Mouse (Mus musculus): Measurements from ENCODE around the gene Plcg1. TPM values are rescaled to one million over a fixed set of nuclear protein-coding genes. Genes with fewer than 3 reads are reported as not detected.
A peak's percentile ranks its signal among the peaks of the same experiment; 100 is the strongest.

Gene Plcg1
- polyA plus RNA-seq, 1 experiment from 2014 or later: 10.9 TPM

GRCm38 (mm10) chr2:160789741-160790140 is 58.6 kb downstream of the Plcg1 start:
- Histone ChIP-seq H3K4me2 (replicated peaks; ENCODE audit: low read depth) (no peak overlapping the region), H3K9me3 (ENCODE audit: control insufficient read depth) (no peaks in the 10 kb centered on the region), H3K9ac (ENCODE audit: low read depth, low read length) (no peak overlapping the region), H3K4me3 (ENCODE audit: low read depth, low read length) (no peak overlapping the region), H3K36me3 (ENCODE audit: control insufficient read depth, insufficient read depth) (no peaks in the 10 kb centered on the region), H3K27me3 (replicated peaks; ENCODE audit: control insufficient read depth, insufficient read depth, low read length) (no peaks in the 10 kb centered on the region), H3K4me1 (replicated peaks; ENCODE audit: control insufficient read depth, insufficient read depth, low read length) (no peaks in the 10 kb centered on the region), H3K27ac (ENCODE audit: low read depth, low read length) (no peak overlapping the region)
- ATAC-seq: no peak
- TF ChIP-seq CTCF (IDR thresholded peaks at IDR 0.05; ENCODE audit: low read depth): no peak

GRCm38 (mm10) chr2:160793117-160793516 is 62.0 kb downstream of the Plcg1 start:
- 75% methylated on average over 2 of the region's 2 CpGs for WGBS
- ATAC-seq: no peak
- Histone ChIP-seq H3K27me3 (replicated peaks; ENCODE audit: control insufficient read depth, insufficient read depth, low read length) (no peaks in the 10 kb centered on the region), H3K9ac (ENCODE audit: low read depth, low read length) (no peak overlapping the region), H3K4me1 (replicated peaks; ENCODE audit: control insufficient read depth, insufficient read depth, low read length) (no peaks in the 10 kb centered on the region), H3K36me3 (ENCODE audit: control insufficient read depth, insufficient read depth) (no peaks in the 10 kb centered on the region), H3K27ac (ENCODE audit: low read depth, low read length) (no peak overlapping the region), H3K4me2 (replicated peaks; ENCODE audit: low read depth) (no peak overlapping the region), H3K4me3 (ENCODE audit: low read depth, low read length) (no peak overlapping the region), H3K9me3 (ENCODE audit: control insufficient read depth) (no peaks in the 10 kb centered on the region)
- TF ChIP-seq CTCF (IDR thresholded peaks at IDR 0.05; ENCODE audit: low read depth): peak; percentile 63

GRCm38 (mm10) chr2:160796973-160797372 is 65.9 kb downstream of the Plcg1 start:
- 68% methylated on average over 2 of the region's 2 CpGs for WGBS
- H3K9ac ChIP-seq (ENCODE audit: low read depth, low read length): no peak overlapping the region
- ATAC-seq: no peak
- no peaks in the 10 kb centered on the region for H3K36me3 ChIP-seq (ENCODE audit: control insufficient read depth, insufficient read depth)
- H3K27ac ChIP-seq (ENCODE audit: low read depth, low read length): no peak overlapping the region
- no peaks in the 10 kb centered on the region for H3K9me3 ChIP-seq (ENCODE audit: control insufficient read depth)
- H3K4me1 ChIP-seq (replicated peaks; ENCODE audit: control insufficient read depth, insufficient read depth, low read length): 0 out of 2 replicates have a peak, but pooled peaks cover 3% of the 10 kb centered on the region
- no peak overlapping the region for H3K4me2 ChIP-seq (replicated peaks; ENCODE audit: low read depth)
- H3K4me3 ChIP-seq (ENCODE audit: low read depth, low read length): no peak overlapping the region
- TF ChIP-seq CTCF (IDR thresholded peaks at IDR 0.05; ENCODE audit: low read depth): no peak
- H3K27me3 ChIP-seq (replicated peaks; ENCODE audit: control insufficient read depth, insufficient read depth, low read length): no peaks in the 10 kb centered on the region

DNA sequence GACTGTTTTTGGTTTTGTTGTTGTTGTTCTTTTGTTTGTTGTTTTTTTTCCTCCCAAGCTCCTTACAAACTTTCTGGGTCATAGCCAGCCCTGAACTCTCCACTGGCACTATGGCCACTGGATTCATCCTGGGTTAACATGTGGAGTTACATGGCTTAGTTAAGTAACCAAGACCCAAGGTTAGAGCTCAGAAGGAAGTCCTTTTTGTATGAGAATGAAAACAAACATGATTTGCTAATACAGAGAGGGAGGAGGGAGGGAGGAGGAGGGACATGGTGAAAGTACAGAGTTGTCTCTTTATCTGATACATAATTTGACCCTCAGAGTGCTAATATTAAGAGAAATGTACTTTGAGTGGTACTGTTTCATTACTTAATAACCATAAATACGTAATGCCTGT is 67.1 kb downstream of the Plcg1 start:
- ATAC-seq: no peak
- 55% methylated on average over 1 of the region's 1 CpGs for WGBS
- Histone ChIP-seq H3K4me3 (ENCODE audit: low read depth, low read length) (no peak overlapping the region), H3K9me3 (ENCODE audit: control insufficient read depth) (no peaks in the 10 kb centered on the region), H3K36me3 (ENCODE audit: control insufficient read depth, insufficient read depth) (no peaks in the 10 kb centered on the region), H3K9ac (ENCODE audit: low read depth, low read length) (no peak overlapping the region), H3K4me1 (replicated peaks; ENCODE audit: control insufficient read depth, insufficient read depth, low read length) (0 out of 2 replicates have a peak, but pooled peaks cover 3% of the 10 kb centered on the region), H3K27ac (ENCODE audit: low read depth, low read length) (no peak overlapping the region), H3K4me2 (replicated peaks; ENCODE audit: low read depth) (no peak overlapping the region), H3K27me3 (replicated peaks; ENCODE audit: control insufficient read depth, insufficient read depth, low read length) (no peaks in the 10 kb centered on the region)
- TF ChIP-seq CTCF (IDR thresholded peaks at IDR 0.05; ENCODE audit: low read depth): no peak

GRCm38 (mm10) chr2:160800967-160801366 is 69.9 kb downstream of the Plcg1 start:
- Histone ChIP-seq H3K27ac (ENCODE audit: low read depth, low read length) (no peak overlapping the region), H3K27me3 (replicated peaks; ENCODE audit: control insufficient read depth, insufficient read depth, low read length) (no peaks in the 10 kb centered on the region), H3K9me3 (ENCODE audit: control insufficient read depth) (no peaks in the 10 kb centered on the region), H3K9ac (ENCODE audit: low read depth, low read length) (no peak overlapping the region), H3K4me3 (ENCODE audit: low read depth, low read length) (no peak overlapping the region), H3K36me3 (ENCODE audit: control insufficient read depth, insufficient read depth) (no peaks in the 10 kb centered on the region), H3K4me2 (replicated peaks; ENCODE audit: low read depth) (no peak overlapping the region), H3K4me1 (replicated peaks; ENCODE audit: control insufficient read depth, insufficient read depth, low read length) (0 out of 2 replicates have a peak, but pooled peaks cover 3% of the 10 kb centered on the region)
- no peak for ATAC-seq
- TF ChIP-seq CTCF (IDR thresholded peaks at IDR 0.05; ENCODE audit: low read depth): no peak
- 85% methylated on average over 1 of the region's 1 CpGs for WGBS

GRCm38 (mm10) chr2:160802326-160802725 is 71.2 kb downstream of the Plcg1 start:
- TF ChIP-seq CTCF (IDR thresholded peaks at IDR 0.05; ENCODE audit: low read depth): no peak
- Histone ChIP-seq H3K4me1 (replicated peaks; ENCODE audit: control insufficient read depth, insufficient read depth, low read length) (0 out of 2 replicates have a peak, but pooled peaks cover 3% of the 10 kb centered on the region), H3K4me2 (replicated peaks; ENCODE audit: low read depth) (no peak overlapping the region), H3K9me3 (ENCODE audit: control insufficient read depth) (no peaks in the 10 kb centered on the region), H3K27ac (ENCODE audit: low read depth, low read length) (no peak overlapping the region), H3K27me3 (replicated peaks; ENCODE audit: control insufficient read depth, insufficient read depth, low read length) (no peaks in the 10 kb centered on the region), H3K36me3 (ENCODE audit: control insufficient read depth, insufficient read depth) (no peaks in the 10 kb centered on the region), H3K9ac (ENCODE audit: low read depth, low read length) (no peak overlapping the region), H3K4me3 (ENCODE audit: low read depth, low read length) (no peak overlapping the region)
- ATAC-seq: peak; percentile 66
- 61% methylated on average over 3 of the region's 3 CpGs for WGBS
